Comparison of ENCODE assay signal across 12 mouse cellular contexts in the genomic region with DNA sequence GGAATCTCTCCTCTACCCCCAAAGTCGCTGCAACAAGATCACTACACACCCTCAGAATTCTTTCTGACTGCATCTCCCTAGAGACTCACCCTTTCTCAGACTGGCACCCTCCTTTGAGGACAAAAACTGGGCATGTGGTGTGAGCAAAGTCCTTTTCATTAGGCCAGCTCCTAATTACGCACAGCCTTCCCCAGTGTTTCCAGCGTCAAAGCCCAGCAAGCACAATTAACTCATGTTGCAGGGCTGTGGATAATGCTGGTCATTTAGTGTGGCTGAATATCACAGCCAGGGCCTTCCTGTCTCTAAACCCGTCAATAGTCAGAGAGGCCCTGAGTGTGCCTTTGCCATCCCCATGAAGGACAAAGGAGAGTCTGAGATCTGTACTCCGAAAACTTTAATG.
DNase-seq lines count a peak whose midpoint lies in the region; ATAC-seq and TF ChIP-seq lines count a peak whose summit lies in the region.
"Had no signal": no experiment of that assay in that cellular context is flagged by ENCODE, and none has a peak within 500 bp of the region (broad histone marks: within the 10 kb centered on the region; RNA-seq: fewer than 3 reads in every experiment).

No protein-coding gene starts in this region.

- no peak for DNase-seq in frontal cortex, postnatal 14 days (ENCODE audit: low spot score in 2 of 2)
- no peak for DNase-seq in midbrain, embryonic 10.5 days (ENCODE audit: low spot score)
- DNase-seq in forebrain, postnatal 0 days: peak; percentile 27
- peak; percentile 38 for DNase-seq in midbrain, postnatal 0 days (ENCODE audit: low spot score)
- DNase-seq in liver, postnatal 0 days: no peak
- DNase-seq in thymus, postnatal 25 days: no peak
- DNase-seq: adrenal gland, postnatal 10 days; cerebellum, adult 11 months had no signal

- no peaks in the 10 kb centered on the region for H3K9me3 ChIP-seq in midbrain, embryonic 12.5 days
- H3K9me3 ChIP-seq in midbrain, embryonic 10.5 days (replicated peaks): no peaks in the 10 kb centered on the region
- H3K9me3 ChIP-seq in forebrain, postnatal 0 days (ENCODE audit: low read length): no peaks in the 10 kb centered on the region
- no peaks in the 10 kb centered on the region for H3K9me3 ChIP-seq in midbrain, postnatal 0 days (ENCODE audit: low read length)
- no peaks in the 10 kb centered on the region for H3K9me3 ChIP-seq in liver, postnatal 0 days (ENCODE audit: low read length)
- H3K9me3 ChIP-seq: heart, embryonic 10.5 days had no signal

- H3K4me3 ChIP-seq in midbrain, embryonic 12.5 days: no peak overlapping the region
- no peak overlapping the region for H3K4me3 ChIP-seq in midbrain, embryonic 10.5 days
- H3K4me3 ChIP-seq in forebrain, postnatal 0 days (ENCODE audit: low read depth, low read length): no peak overlapping the region
- H3K4me3 ChIP-seq in midbrain, postnatal 0 days (ENCODE audit: low read depth, low read length): no peak overlapping the region
- H3K4me3 ChIP-seq in liver, postnatal 0 days (ENCODE audit: low read depth, low read length): no peak overlapping the region
- H3K4me3 ChIP-seq: heart, embryonic 10.5 days had no signal

- no peak for TF ChIP-seq CTCF in forebrain, postnatal 0 days (IDR thresholded peaks at IDR 0.05; ENCODE audit: low read depth)
- no peak for TF ChIP-seq CTCF in midbrain, postnatal 0 days (IDR thresholded peaks at IDR 0.05)
- TF ChIP-seq CTCF in liver, postnatal 0 days (IDR thresholded peaks at IDR 0.05; ENCODE audit: low read depth): no peak

- 0 out of 2 replicates have a peak, but pooled peaks cover 3% of the 10 kb centered on the region for H3K27me3 ChIP-seq in midbrain, embryonic 12.5 days
- 0 out of 2 replicates have a peak, but pooled peaks cover 4% of the 10 kb centered on the region for H3K27me3 ChIP-seq in midbrain, embryonic 10.5 days (ENCODE audit: low read depth, poor library complexity, severe bottlenecking)
- H3K27me3 ChIP-seq in forebrain, postnatal 0 days (ENCODE audit: insufficient read depth, low read length): no peaks in the 10 kb centered on the region
- no peaks in the 10 kb centered on the region for H3K27me3 ChIP-seq in midbrain, postnatal 0 days (ENCODE audit: insufficient read depth, low read length)
- H3K27me3 ChIP-seq in liver, postnatal 0 days (ENCODE audit: insufficient read depth, low read length): no peaks in the 10 kb centered on the region

- H3K4me2 ChIP-seq in midbrain, embryonic 12.5 days (replicated peaks): no peak overlapping the region
- H3K4me2 ChIP-seq in forebrain, postnatal 0 days (ENCODE audit: low read depth): no peak overlapping the region
- no peak overlapping the region for H3K4me2 ChIP-seq in midbrain, postnatal 0 days (ENCODE audit: low read depth, low read length, poor library complexity, severe bottlenecking)
- H3K4me2 ChIP-seq in liver, postnatal 0 days (ENCODE audit: low read depth, low read length): no peak overlapping the region
- H3K4me2 ChIP-seq: liver, embryonic 11.5 days had no signal

- no peak overlapping the region for H3K27ac ChIP-seq in midbrain, embryonic 12.5 days (replicated peaks)
- no peak overlapping the region for H3K27ac ChIP-seq in midbrain, embryonic 10.5 days (replicated peaks)
- no peak overlapping the region for H3K27ac ChIP-seq in forebrain, postnatal 0 days (ENCODE audit: low read depth, low read length)
- no peak overlapping the region for H3K27ac ChIP-seq in midbrain, postnatal 0 days (ENCODE audit: low read depth, low read length)
- H3K27ac ChIP-seq in liver, postnatal 0 days (ENCODE audit: low read depth): no peak overlapping the region
- H3K27ac ChIP-seq: heart, embryonic 10.5 days had no signal

- H3K4me1 ChIP-seq in midbrain, embryonic 12.5 days: peaks cover 25% of the 10 kb centered on the region
- peaks cover 20% of the 10 kb centered on the region for H3K4me1 ChIP-seq in midbrain, embryonic 10.5 days
- peaks cover 8% of the 10 kb centered on the region; the same call in 1 of the 2 replicates for H3K4me1 ChIP-seq in forebrain, postnatal 0 days (ENCODE audit: insufficient read depth)
- no peaks in the 10 kb centered on the region for H3K4me1 ChIP-seq in midbrain, postnatal 0 days (ENCODE audit: insufficient read depth, low read length)
- no peaks in the 10 kb centered on the region for H3K4me1 ChIP-seq in liver, postnatal 0 days (ENCODE audit: insufficient read depth)

- H3K36me3 ChIP-seq in midbrain, embryonic 12.5 days: no peaks in the 10 kb centered on the region
- no peaks in the 10 kb centered on the region for H3K36me3 ChIP-seq in midbrain, embryonic 10.5 days
- H3K36me3 ChIP-seq in forebrain, postnatal 0 days (ENCODE audit: insufficient read depth): no peaks in the 10 kb centered on the region
- no peaks in the 10 kb centered on the region for H3K36me3 ChIP-seq in midbrain, postnatal 0 days (ENCODE audit: insufficient read depth, low read length)
- H3K36me3 ChIP-seq in liver, postnatal 0 days (replicated peaks; ENCODE audit: insufficient read depth, low read length): no peaks in the 10 kb centered on the region
- H3K36me3 ChIP-seq: heart, embryonic 10.5 days had no signal

- ATAC-seq in frontal cortex, adult (ENCODE audit: low TSS enrichment): peak; percentile 40
- ATAC-seq in midbrain, embryonic 12.5 days (ENCODE audit: low FRiP score, low read depth): peak; percentile 27; the same call in 1 of the 2 replicates
- peak; percentile 59 for ATAC-seq in forebrain, postnatal 0 days
- ATAC-seq in midbrain, postnatal 0 days (ENCODE audit: low FRiP score): peak; percentile 28; the same call in 1 of the 2 replicates
- ATAC-seq in liver, postnatal 0 days: no peak

- no peak for TF ChIP-seq EP300 in liver, postnatal 0 days (IDR thresholded peaks at IDR 0.05; ENCODE audit: low read depth)

- no peak overlapping the region for H3K9ac ChIP-seq in midbrain, embryonic 12.5 days (replicated peaks)
- H3K9ac ChIP-seq in forebrain, postnatal 0 days: no peak overlapping the region
- H3K9ac ChIP-seq in midbrain, postnatal 0 days (replicated peaks; ENCODE audit: low read length, poor library complexity, severe bottlenecking): no peak overlapping the region
- H3K9ac ChIP-seq in liver, postnatal 0 days (replicated peaks): no peak overlapping the region

- 53% methylated on average over 5 of the region's 5 CpGs for WGBS in midbrain, embryonic 12.5 days
- WGBS in midbrain, embryonic 10.5 days: 61% methylated on average over 5 of the region's 5 CpGs
- WGBS in forebrain, postnatal 0 days: 8% methylated on average over 5 of the region's 5 CpGs
- WGBS in midbrain, postnatal 0 days: 44% methylated on average over 5 of the region's 5 CpGs
- WGBS in liver, postnatal 0 days (ENCODE audit: insufficient replicate concordance): 70% methylated on average over 5 of the region's 5 CpGs

Comparison
In these comparisons a context has a peak if more than half of its experiments do, and no peak if none do; other contexts are left out.
1. DNase-seq: peak in forebrain, postnatal 0 days (single experiment) and midbrain, postnatal 0 days (single experiment); none in frontal cortex, postnatal 14 days (0 of 2), midbrain, embryonic 10.5 days (single experiment), liver, postnatal 0 days (single experiment) and thymus, postnatal 25 days (single experiment).